Mouse (Mus musculus) CD4-positive, CD25-positive, alpha-beta regulatory T cell, adult 4 months (primary cell): ENCODE data around the gene Vmn1r111. TPM values are rescaled to one million over a fixed set of nuclear protein-coding genes. Genes with fewer than 3 reads are reported as not detected.
"Not testable (repeated sequence)": the region's sequence is repeated elsewhere in the genome, so short reads cannot be mapped to it uniquely, and the experiment has no call there.

Experiments used
- ATAC-seq: one replicate; pipeline ENCODE4 v1.8.0; 2017
- polyA plus RNA-seq, 2 experiments: library from polyadenylated mRNA; unstranded; fragments of 100-300 nt; shearing (Covaris generic); gene quantifications; one replicate each; pipeline ENCODE4 v1.2.1; 2017

Vmn1r111 gene
- polyA plus RNA-seq: not detected

DNA sequence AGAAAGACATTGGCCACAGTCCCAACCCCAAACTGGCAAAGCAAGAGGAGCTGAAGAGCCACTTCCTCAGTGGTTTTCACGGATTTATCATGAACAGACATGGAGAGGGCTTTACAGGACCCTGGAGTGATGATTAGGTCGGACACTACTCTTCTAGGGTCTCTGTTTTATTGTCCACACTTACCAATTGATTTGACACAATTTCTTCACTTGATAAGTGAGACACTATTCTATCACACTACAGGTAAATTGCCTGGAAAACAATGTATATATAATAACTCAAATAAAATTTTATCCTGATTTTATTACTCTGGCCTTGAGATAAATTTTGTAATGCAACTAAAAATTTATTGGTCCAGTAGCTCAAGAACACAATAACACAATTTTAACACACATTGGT, at the start of gene Vmn1r111:
Gene Vmn1r111, minus strand, starts transcription at position 101 of the 400 bp plus-strand sequence.
- not testable (repeated sequence) for ATAC-seq

GRCm38 (mm10) chr7:20730524-20730923, 27.5 kb upstream of the Vmn1r111 start, which contains the start of gene Gm10668:
Gene Gm10668 (minus strand): TSS chr7:20730624.
- not testable (repeated sequence) for ATAC-seq

GRCm38 (mm10) chr7:20668618-20669017, 34.4 kb downstream of the Vmn1r111 start, which contains the start of gene Vmn1r107:
Gene Vmn1r107 (plus strand): TSS chr7:20668918.
- not testable (repeated sequence) for ATAC-seq

Other genes with a start within 250 kb of the Vmn1r111 start
- not detected for gene Gm10670, start 228.3 kb downstream of the Vmn1r111 start, polyA plus RNA-seq
- gene Vmn1r103, start 192.7 kb downstream of the Vmn1r111 start, polyA plus RNA-seq: not detected
- gene Vmn1r104, start 169.4 kb downstream of the Vmn1r111 start, polyA plus RNA-seq: not detected
- gene Gm5726, start 157.5 kb downstream of the Vmn1r111 start, polyA plus RNA-seq: not detected
- gene Gm4141, start 127.0 kb downstream of the Vmn1r111 start, polyA plus RNA-seq: not detected
- gene Gm4513, start 104.2 kb downstream of the Vmn1r111 start, polyA plus RNA-seq: not detected
- gene Vmn1r107, start 34.3 kb downstream of the Vmn1r111 start, polyA plus RNA-seq: not detected
- not detected for gene Gm10668, start 27.4 kb upstream of the Vmn1r111 start, polyA plus RNA-seq
- not detected for gene Vmn1r112, start 68.0 kb upstream of the Vmn1r111 start, polyA plus RNA-seq
- not detected for gene Vmn1r113, start 84.1 kb upstream of the Vmn1r111 start, polyA plus RNA-seq
- gene Vmn1r114, start 109.0 kb upstream of the Vmn1r111 start, polyA plus RNA-seq: not detected
- not detected for gene Vmn1r115, start 141.8 kb upstream of the Vmn1r111 start, polyA plus RNA-seq
- gene Vmn1r116, start 169.0 kb upstream of the Vmn1r111 start, polyA plus RNA-seq: not detected
- gene Vmn1r117, start 180.9 kb upstream of the Vmn1r111 start, polyA plus RNA-seq: not detected
- gene Vmn1r118, start 209.1 kb upstream of the Vmn1r111 start, polyA plus RNA-seq: not detected